Comparison of ENCODE assay signal across 11 mouse cellular contexts in genomic region chr17:80128476-80128990, GRCm38 (mm10). TPM values are rescaled to one million over a fixed set of nuclear protein-coding genes. Genes with fewer than 3 reads are reported as not detected.
A peak's percentile ranks its signal among the peaks of the same experiment; 100 is the strongest.
DNase-seq lines count a peak whose midpoint lies in the region; ATAC-seq lines count a peak whose summit lies in the region.
"Had no signal": no experiment of that assay in that cellular context is flagged by ENCODE, and none has a peak within 500 bp of the region (broad histone marks: within the 10 kb centered on the region; RNA-seq: fewer than 3 reads in every experiment).

No protein-coding gene starts in this region.

- H3K27ac ChIP-seq in heart, embryonic 16.5 days (ENCODE audit: low read length), result peak overlapping the region; percentile 88; the same call in 1 of the 2 replicates
- no peak overlapping the region for H3K27ac ChIP-seq in neural tube, embryonic 12.5 days
- no peak overlapping the region; the same call in 1 of the 2 replicates for H3K27ac ChIP-seq in liver, embryonic 12.5 days
- H3K27ac ChIP-seq: hindbrain, embryonic 15.5 days had no signal

- DNase-seq in heart, adult 9 months (ENCODE audit: low spot score in 2 of 2), result no peak
- DNase-seq in neural tube, embryonic 10.5 days (ENCODE audit: extremely low spot score, low spot score), result no peak
- DNase-seq in spleen, adult 18-20 months, result no peak
- no peak for DNase-seq in layer of hippocampus, postnatal 10 days (ENCODE audit: low spot score in 2 of 2)
- no peak for DNase-seq in adrenal gland, adult 8-10 months
- DNase-seq: adrenal gland, postnatal 14 days had no signal

- H3K9me3 ChIP-seq in heart, embryonic 16.5 days (replicated peaks; ENCODE audit: control insufficient read depth, low read length), result no peaks in the 10 kb centered on the region
- H3K9me3 ChIP-seq in neural tube, embryonic 12.5 days, result no peaks in the 10 kb centered on the region
- H3K9me3 ChIP-seq in liver, embryonic 12.5 days (replicated peaks), result no peaks in the 10 kb centered on the region
- H3K9me3 ChIP-seq: hindbrain, embryonic 15.5 days; megakaryocyte, embryonic 14.5 days had no signal

- H3K36me3 ChIP-seq in heart, embryonic 16.5 days (ENCODE audit: control insufficient read depth, insufficient read depth), result no peaks in the 10 kb centered on the region
- H3K36me3 ChIP-seq in neural tube, embryonic 12.5 days, result no peaks in the 10 kb centered on the region
- no peaks in the 10 kb centered on the region for H3K36me3 ChIP-seq in liver, embryonic 12.5 days
- H3K36me3 ChIP-seq: hindbrain, embryonic 15.5 days had no signal

- H3K4me2 ChIP-seq in heart, embryonic 16.5 days (ENCODE audit: low read depth, low read length), result peak overlapping the region; percentile 76
- peak overlapping the region; percentile 71 for H3K4me2 ChIP-seq in neural tube, embryonic 12.5 days (replicated peaks)
- peak overlapping the region; percentile 79 for H3K4me2 ChIP-seq in liver, embryonic 12.5 days

- H3K4me1 ChIP-seq in heart, embryonic 16.5 days (ENCODE audit: control insufficient read depth, insufficient read depth, low read length), result peaks cover 16% of the 10 kb centered on the region
- H3K4me1 ChIP-seq in neural tube, embryonic 12.5 days, result 0 out of 2 replicates have a peak, but pooled peaks cover 13% of the 10 kb centered on the region
- peaks cover 18% of the 10 kb centered on the region for H3K4me1 ChIP-seq in liver, embryonic 12.5 days

- H3K9ac ChIP-seq in heart, embryonic 16.5 days (ENCODE audit: low read length), result peak overlapping the region; percentile 68
- no peak overlapping the region for H3K9ac ChIP-seq in neural tube, embryonic 12.5 days
- H3K9ac ChIP-seq in liver, embryonic 12.5 days, result no peak overlapping the region

- no peak for ATAC-seq in heart, embryonic 16.5 days (replicated peaks; ENCODE audit: extremely low read depth, insufficient read depth, low FRiP score)
- no peak for ATAC-seq in neural tube, embryonic 12.5 days (ENCODE audit: low FRiP score, low read depth)
- ATAC-seq in liver, embryonic 12.5 days, result no peak

- peak overlapping the region; percentile 58 for H3K4me3 ChIP-seq in heart, embryonic 16.5 days (ENCODE audit: low read length)
- H3K4me3 ChIP-seq in neural tube, embryonic 12.5 days, result no peak overlapping the region
- peak overlapping the region; percentile 61 for H3K4me3 ChIP-seq in liver, embryonic 12.5 days

- no peaks in the 10 kb centered on the region for H3K27me3 ChIP-seq in heart, embryonic 16.5 days (ENCODE audit: control insufficient read depth, insufficient read depth, low read length)
- H3K27me3 ChIP-seq in neural tube, embryonic 12.5 days (replicated peaks), result no peaks in the 10 kb centered on the region
- H3K27me3 ChIP-seq in liver, embryonic 12.5 days (replicated peaks), result peaks cover 5% of the 10 kb centered on the region
- H3K27me3 ChIP-seq: hindbrain, embryonic 15.5 days had no signal

- 78% methylated on average over 13 of the region's 13 CpGs for WGBS in heart, embryonic 16.5 days
- 85% methylated on average over 13 of the region's 13 CpGs for WGBS in neural tube, embryonic 12.5 days
- 73% methylated on average over 13 of the region's 13 CpGs for WGBS in liver, embryonic 12.5 days (ENCODE audit: insufficient replicate concordance)

RNA-seq across cellular contexts. Expression of gene Galm, which starts 1.3 kb away (rescaled TPM):
- 14.5 and 14.7 TPM in 2 replicates for polyA plus RNA-seq in heart, embryonic 16.5 days (2015; fragmentation: Nextera tagmentation; extraction: Ambion mirVana)
- 5.0 and 5.2 TPM in 2 replicates for polyA plus RNA-seq in neural tube, embryonic 12.5 days (2016; fragmentation: Nextera tagmentation; extraction: Ambion mirVana)
- polyA plus RNA-seq in liver, embryonic 12.5 days (2016; fragmentation: Nextera tagmentation; extraction: Ambion mirVana), result 14.6 and 15.2 TPM in 2 replicates
- 1 to 10 TPM; 2.9 to 3.7 TPM for total RNA-seq in layer of hippocampus, postnatal 10 days (2021)
- 10 to 100 TPM; 12.7 to 18.1 (median 14.4) TPM for total RNA-seq in adrenal gland, adult 8-10 months (2022)
